Comparison of ENCODE assay signal across 21 mouse cellular contexts in genomic region chr1:75379931-75380330, GRCm38 (mm10). TPM values are rescaled to one million over a fixed set of nuclear protein-coding genes. Genes with fewer than 3 reads are reported as not detected.
DNase-seq lines count a peak whose midpoint lies in the region; ATAC-seq lines count a peak whose summit lies in the region.
"Had no signal": no experiment of that assay in that cellular context is flagged by ENCODE, and none has a peak within 500 bp of the region (broad histone marks: within the 10 kb centered on the region; RNA-seq: fewer than 3 reads in every experiment).

No protein-coding gene starts in this region.

- H3K9ac ChIP-seq in hindbrain, embryonic 12.5 days, result no peak overlapping the region
- H3K9ac ChIP-seq in intestine, embryonic 15.5 days, result no peak overlapping the region
- H3K9ac ChIP-seq: forebrain, embryonic 12.5 days; hindbrain, embryonic 13.5 days; kidney, embryonic 15.5 days; limb, embryonic 13.5 days had no signal

- ATAC-seq in hindbrain, embryonic 12.5 days (ENCODE audit: low FRiP score), result no peak
- ATAC-seq in intestine, embryonic 15.5 days, result no peak
- ATAC-seq: activated CD4-positive, CD25-positive, alpha-beta regulatory T cell, adult 4 months; midbrain, embryonic 16.5 days; Patski had no signal

- no peak overlapping the region for H3K4me2 ChIP-seq in hindbrain, embryonic 12.5 days (replicated peaks)
- no peak overlapping the region for H3K4me2 ChIP-seq in intestine, embryonic 15.5 days (replicated peaks)
- H3K4me2 ChIP-seq: forebrain, embryonic 12.5 days; hindbrain, embryonic 13.5 days; kidney, embryonic 15.5 days; limb, embryonic 13.5 days had no signal

- peaks cover 89% of the 10 kb centered on the region for H3K4me1 ChIP-seq in heart, embryonic 10.5 days
- peaks cover 63% of the 10 kb centered on the region for H3K4me1 ChIP-seq in hindbrain, embryonic 10.5 days (replicated peaks)
- peaks cover 42% of the 10 kb centered on the region for H3K4me1 ChIP-seq in hindbrain, embryonic 12.5 days
- peaks cover 67% of the 10 kb centered on the region for H3K4me1 ChIP-seq in limb, embryonic 10.5 days
- peaks cover 18% of the 10 kb centered on the region for H3K4me1 ChIP-seq in intestine, embryonic 15.5 days (replicated peaks)

- DNase-seq in heart, embryonic 10.5 days (ENCODE audit: low spot score), result no peak
- DNase-seq in heart, postnatal 10 days, result no peak
- no peak for DNase-seq in hindbrain, embryonic 10.5 days (ENCODE audit: low spot score)
- DNase-seq in limb, embryonic 10.5 days (ENCODE audit: low spot score), result no peak
- DNase-seq in layer of hippocampus, adult 11-12 months (ENCODE audit: low spot score), result no peak
- DNase-seq: adrenal gland, postnatal 25 days; cerebellum, adult 2 months; lung, postnatal 10 days; right cerebral cortex, adult 18-20 months; thymus, postnatal 4 days had no signal

- intact Hi-C loops in heart, postnatal 10 days (cut with DNase I), result no loop called here

- H3K27ac ChIP-seq in heart, embryonic 10.5 days, result peak overlapping the region; percentile 74
- 0 out of 2 replicates have a peak overlapping the region, but pooled peaks have one; percentile 35 for H3K27ac ChIP-seq in hindbrain, embryonic 10.5 days
- no peak overlapping the region for H3K27ac ChIP-seq in hindbrain, embryonic 12.5 days
- H3K27ac ChIP-seq in limb, embryonic 10.5 days, result peak overlapping the region; percentile 11; the same call in 1 of the 2 replicates
- no peak overlapping the region for H3K27ac ChIP-seq in intestine, embryonic 15.5 days
- H3K27ac ChIP-seq: forebrain, embryonic 12.5 days; hindbrain, embryonic 13.5 days; kidney, embryonic 15.5 days; layer of hippocampus, adult 2 months had no signal

- no peaks in the 10 kb centered on the region for H3K9me3 ChIP-seq in heart, embryonic 10.5 days
- H3K9me3 ChIP-seq in hindbrain, embryonic 10.5 days, result no peaks in the 10 kb centered on the region
- no peaks in the 10 kb centered on the region for H3K9me3 ChIP-seq in hindbrain, embryonic 12.5 days (replicated peaks)
- H3K9me3 ChIP-seq in limb, embryonic 10.5 days (replicated peaks), result no peaks in the 10 kb centered on the region
- H3K9me3 ChIP-seq in intestine, embryonic 15.5 days, result no peaks in the 10 kb centered on the region
- H3K9me3 ChIP-seq: forebrain, embryonic 12.5 days; hindbrain, embryonic 13.5 days; kidney, embryonic 15.5 days; limb, embryonic 13.5 days had no signal

- H3K4me3 ChIP-seq in heart, embryonic 10.5 days, result no peak overlapping the region
- H3K4me3 ChIP-seq in hindbrain, embryonic 10.5 days, result no peak overlapping the region
- H3K4me3 ChIP-seq in hindbrain, embryonic 12.5 days, result no peak overlapping the region
- H3K4me3 ChIP-seq in limb, embryonic 10.5 days, result no peak overlapping the region
- no peak overlapping the region for H3K4me3 ChIP-seq in intestine, embryonic 15.5 days (replicated peaks)
- H3K4me3 ChIP-seq: forebrain, embryonic 12.5 days; hindbrain, embryonic 13.5 days; kidney, embryonic 15.5 days; layer of hippocampus, adult 2 months; limb, embryonic 13.5 days had no signal

- WGBS in heart, embryonic 10.5 days, result 35% methylated on average over 8 of the region's 8 CpGs
- 58% methylated on average over 8 of the region's 8 CpGs for WGBS in hindbrain, embryonic 10.5 days
- WGBS in hindbrain, embryonic 12.5 days, result 56% methylated on average over 8 of the region's 8 CpGs
- WGBS in limb, embryonic 10.5 days, result 66% methylated on average over 8 of the region's 8 CpGs
- WGBS in intestine, embryonic 15.5 days, result 78% methylated on average over 8 of the region's 8 CpGs

- H3K27me3 ChIP-seq in heart, embryonic 10.5 days (ENCODE audit: insufficient read depth, poor library complexity, severe bottlenecking), result peaks cover 21% of the 10 kb centered on the region; the same call in 1 of the 2 replicates
- peaks cover 87% of the 10 kb centered on the region for H3K27me3 ChIP-seq in hindbrain, embryonic 10.5 days (ENCODE audit: insufficient read depth, poor library complexity, severe bottlenecking)
- peaks cover 45% of the 10 kb centered on the region for H3K27me3 ChIP-seq in hindbrain, embryonic 12.5 days
- peaks cover 45% of the 10 kb centered on the region for H3K27me3 ChIP-seq in limb, embryonic 10.5 days (ENCODE audit: low read depth, poor library complexity, severe bottlenecking)
- H3K27me3 ChIP-seq in intestine, embryonic 15.5 days (replicated peaks), result peaks cover 15% of the 10 kb centered on the region

- H3K36me3 ChIP-seq in heart, embryonic 10.5 days, result peaks cover 18% of the 10 kb centered on the region
- H3K36me3 ChIP-seq in hindbrain, embryonic 10.5 days, result no peaks in the 10 kb centered on the region
- H3K36me3 ChIP-seq in hindbrain, embryonic 12.5 days, result no peaks in the 10 kb centered on the region
- peaks cover 8% of the 10 kb centered on the region for H3K36me3 ChIP-seq in limb, embryonic 10.5 days
- no peaks in the 10 kb centered on the region for H3K36me3 ChIP-seq in intestine, embryonic 15.5 days
- H3K36me3 ChIP-seq: forebrain, embryonic 12.5 days; hindbrain, embryonic 13.5 days; kidney, embryonic 15.5 days had no signal

RNA-seq across cellular contexts. Expression of gene Speg, which starts 4.8 kb away (rescaled TPM):
- 77.9 and 80.0 TPM in 2 replicates for polyA plus RNA-seq in heart, embryonic 10.5 days (2016; fragmentation: Nextera tagmentation; extraction: Ambion mirVana)
- 100 to 1,000 TPM; 104 to 112 TPM for total RNA-seq in heart, postnatal 10 days (2021)
- polyA plus RNA-seq in hindbrain, embryonic 10.5 days (2016; fragmentation: Nextera tagmentation; extraction: Ambion mirVana), result 19.0 and 20.2 TPM in 2 replicates
- 19.1 and 19.7 TPM in 2 replicates for polyA plus RNA-seq in hindbrain, embryonic 12.5 days (2016; fragmentation: Nextera tagmentation; extraction: Ambion mirVana)
- 45.7 and 49.6 TPM in 2 replicates for polyA plus RNA-seq in limb, embryonic 10.5 days (2016; fragmentation: Nextera tagmentation; extraction: Ambion mirVana)
- 35.6 and 39.3 TPM in 2 replicates for polyA plus RNA-seq in intestine, embryonic 15.5 days (2015; fragmentation: Nextera tagmentation; extraction: Ambion mirVana)
- polyA plus RNA-seq: activated CD4-positive, CD25-positive, alpha-beta regulatory T cell, adult 4 months had no signal

RNA-seq across cellular contexts. Expression of gene Des, which starts 19.8 kb away (rescaled TPM):
- 341 and 642 TPM in 2 replicates for polyA plus RNA-seq in heart, embryonic 10.5 days (2016; fragmentation: Nextera tagmentation; extraction: Ambion mirVana)
- 100 to 1,000 TPM; 909 to 916 TPM for total RNA-seq in heart, postnatal 10 days (2021)
- 3.8 and 4.5 TPM in 2 replicates for polyA plus RNA-seq in hindbrain, embryonic 10.5 days (2016; fragmentation: Nextera tagmentation; extraction: Ambion mirVana)
- polyA plus RNA-seq in hindbrain, embryonic 12.5 days (2016; fragmentation: Nextera tagmentation; extraction: Ambion mirVana), result 2.3 and 10.5 TPM in 2 replicates
- polyA plus RNA-seq in limb, embryonic 10.5 days (2016; fragmentation: Nextera tagmentation; extraction: Ambion mirVana), result 6.2 and 7.8 TPM in 2 replicates
- polyA plus RNA-seq in intestine, embryonic 15.5 days (2015; fragmentation: Nextera tagmentation; extraction: Ambion mirVana), result 105 and 111 TPM in 2 replicates
- total RNA-seq: megakaryocyte, adult 5-6 weeks had no signal
- polyA plus RNA-seq: activated CD4-positive, CD25-positive, alpha-beta regulatory T cell, adult 4 months had no signal

RNA-seq across cellular contexts. Expression of gene Gmppa, which starts 55.8 kb away (rescaled TPM):
- 73.4 and 75.4 TPM in 2 replicates for polyA plus RNA-seq in heart, embryonic 10.5 days (2016; fragmentation: Nextera tagmentation; extraction: Ambion mirVana)
- 10 to 100 TPM; 39.7 to 40.1 TPM for total RNA-seq in heart, postnatal 10 days (2021)
- 62.3 and 91.2 TPM in 2 replicates for polyA plus RNA-seq in hindbrain, embryonic 10.5 days (2016; fragmentation: Nextera tagmentation; extraction: Ambion mirVana)
- polyA plus RNA-seq in hindbrain, embryonic 12.5 days (2016; fragmentation: Nextera tagmentation; extraction: Ambion mirVana), result 73.1 and 74.1 TPM in 2 replicates
- 50.4 and 61.7 TPM in 2 replicates for polyA plus RNA-seq in limb, embryonic 10.5 days (2016; fragmentation: Nextera tagmentation; extraction: Ambion mirVana)
- polyA plus RNA-seq in intestine, embryonic 15.5 days (2015; fragmentation: Nextera tagmentation; extraction: Ambion mirVana), result 98.9 and 103 TPM in 2 replicates

Comparison
In these comparisons a context has a peak if more than half of its experiments do, and no peak if none do; other contexts are left out.
1. H3K27ac ChIP-seq: peak in heart, embryonic 10.5 days (single experiment), hindbrain, embryonic 10.5 days (single experiment) and limb, embryonic 10.5 days (single experiment); none in hindbrain, embryonic 12.5 days (single experiment) and intestine, embryonic 15.5 days (single experiment).